Mouse (Mus musculus) activated CD4-positive, CD25-positive, alpha-beta regulatory T cell (primary cell): ENCODE data around the gene Irgm2. TPM values are rescaled to one million over a fixed set of nuclear protein-coding genes. Genes with fewer than 3 reads are reported as not detected.

ENCODE experiments used
- polyA plus RNA-seq, 2 experiments: library from polyadenylated mRNA; unstranded; fragments of 100-300 nt; shearing (Covaris generic); gene quantifications; one replicate each; pipeline ENCODE4 v1.2.1; 2017

Gene Irgm2
- polyA plus RNA-seq: 100 to 1,000 TPM in 1 of 2 experiments, 10 to 100 TPM in 1; 52.4 to 106 TPM

GRCm38 (mm10) chr11:58199229-58200037, at the start of gene Irgm2, which contains the start of gene Igtp:
Gene Irgm2 (plus strand): TSS chr11:58199618.
Gene Igtp (plus strand): TSS chr11:58199556.

DNA sequence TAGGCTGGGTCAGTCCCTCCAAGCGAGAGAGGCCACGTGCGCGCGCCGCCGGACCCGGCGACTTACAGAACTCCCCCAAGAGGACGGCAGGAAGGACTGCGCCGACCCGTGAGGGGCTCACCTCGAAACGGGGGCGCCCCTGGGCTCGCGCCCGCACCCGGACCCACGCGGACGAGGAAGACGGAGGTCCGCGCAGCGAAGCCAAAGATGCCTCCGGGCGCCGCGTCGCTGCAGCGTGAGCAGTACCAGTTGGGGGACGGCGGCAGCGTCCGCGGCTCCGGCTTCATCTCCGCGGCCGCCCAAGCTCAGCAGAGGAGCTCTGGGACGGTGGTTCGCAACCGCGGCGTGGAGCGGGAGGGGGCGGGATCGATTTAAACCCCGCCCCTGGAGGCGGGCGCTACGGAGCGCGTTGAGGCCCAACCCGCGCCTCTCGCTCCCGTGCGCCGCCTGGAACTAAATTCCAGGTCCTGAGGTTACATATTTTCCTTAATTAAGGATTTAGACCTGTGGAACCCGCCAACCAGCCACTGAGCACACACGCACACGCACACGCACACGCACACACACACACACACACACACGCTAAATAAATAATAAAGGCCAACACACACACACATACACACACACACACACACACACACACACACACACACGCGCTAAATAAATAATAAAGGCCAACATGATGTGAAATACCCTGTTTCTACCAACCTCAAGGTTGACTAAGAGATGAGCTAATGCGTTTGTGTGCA, 31.1 kb upstream of the Irgm2 start, which contains the start of gene Gemin5:
TSS of gene Gemin5 (minus strand) at position 373 of the 749 bp plus-strand sequence.

GRCm38 (mm10) chr11:58171459-58172091, 27.8 kb upstream of the Irgm2 start, which contains the start of gene Mrpl22:
Gene Mrpl22 (plus strand): TSS chr11:58171661.

Other genes with a start within 250 kb of the Irgm2 start
- 100 to 1,000 TPM in 1 of 2 experiments, 10 to 100 TPM in 1; 89.3 to 100 TPM for gene Larp1, start 190.6 kb upstream of the Irgm2 start, polyA plus RNA-seq
- not detected for gene Gm12248, start 106.5 kb upstream of the Irgm2 start, polyA plus RNA-seq
- 100 to 1,000 TPM in 1 of 2 experiments, 10 to 100 TPM in 1; 97.5 to 111 TPM for gene Cnot8, start 95.5 kb upstream of the Irgm2 start, polyA plus RNA-seq
- 10 to 100 TPM; 12.4 to 17.4 TPM for gene Gemin5, start 31.1 kb upstream of the Irgm2 start, polyA plus RNA-seq
- 10 to 100 TPM; 51.1 to 66.0 TPM for gene Mrpl22, start 28.0 kb upstream of the Irgm2 start, polyA plus RNA-seq
- gene Igtp, start 62 bp upstream of the Irgm2 start, polyA plus RNA-seq: 100 to 1,000 TPM; 514 to 718 TPM
- not detected for gene 4930438A08Rik, start 75.2 kb downstream of the Irgm2 start, polyA plus RNA-seq
- 10 to 100 TPM; 25.6 to 28.0 TPM for gene Zfp692, start 107.5 kb downstream of the Irgm2 start, polyA plus RNA-seq
- gene Zfp672, start 130.7 kb downstream of the Irgm2 start, polyA plus RNA-seq: 10 to 100 TPM; 29.7 to 51.5 TPM
- 10 to 100 TPM; 11.3 to 19.7 TPM for gene Sh3bp5l, start 131.1 kb downstream of the Irgm2 start, polyA plus RNA-seq
- under 1 TPM in 1 of 2 experiments, not detected in 1; 0.21 TPM for gene Lypd8, start 179.4 kb downstream of the Irgm2 start, polyA plus RNA-seq
- not detected for gene 1810065E05Rik, start 221.5 kb downstream of the Irgm2 start, polyA plus RNA-seq
- under 1 TPM in 1 of 2 experiments, not detected in 1; 0.12 TPM for gene Gm12253, start 232.9 kb downstream of the Irgm2 start, polyA plus RNA-seq